Mouse (Mus musculus) brown adipose tissue, adult 24 weeks (tissue): Measurements from ENCODE around the gene Apoc3. TPM values are rescaled to one million over a fixed set of nuclear protein-coding genes. Genes with fewer than 3 reads are reported as not detected.

ENCODE experiments used
- H3K27ac ChIP-seq: fragments of 200-500 bp; replicated peaks from 2 replicates; pipeline ENCODE4 v1.5.1; 2012; ENCODE audit warnings: low read depth, mild to moderate bottlenecking, low read length
- H3K4me1 ChIP-seq: fragments of 200-500 bp; 2 replicates; pipeline ENCODE4 v1.6.1; 2012; ENCODE audit warnings: low read length, mixed read lengths; ENCODE audit not compliant: control insufficient read depth, insufficient read depth, insufficient read length
- H3K4me3 ChIP-seq: fragments of 200-500 bp; 2 replicates; pipeline ENCODE4 v1.5.1; 2012; ENCODE audit warnings: low read depth, mild to moderate bottlenecking, low read length, moderate library complexity; ENCODE audit not compliant: insufficient read depth
- polyA plus RNA-seq: library from polyadenylated mRNA; stranded (reverse); fragments of >200 nt; gene quantifications from 2 replicates; pipeline ENCODE4 v1.2.4, GENCODE M21; 2012; ENCODE audit not compliant: missing spikeins, insufficient read depth, insufficient read length

Gene Apoc3
- polyA plus RNA-seq, 1 experiment, result 8.2 TPM

DNA sequence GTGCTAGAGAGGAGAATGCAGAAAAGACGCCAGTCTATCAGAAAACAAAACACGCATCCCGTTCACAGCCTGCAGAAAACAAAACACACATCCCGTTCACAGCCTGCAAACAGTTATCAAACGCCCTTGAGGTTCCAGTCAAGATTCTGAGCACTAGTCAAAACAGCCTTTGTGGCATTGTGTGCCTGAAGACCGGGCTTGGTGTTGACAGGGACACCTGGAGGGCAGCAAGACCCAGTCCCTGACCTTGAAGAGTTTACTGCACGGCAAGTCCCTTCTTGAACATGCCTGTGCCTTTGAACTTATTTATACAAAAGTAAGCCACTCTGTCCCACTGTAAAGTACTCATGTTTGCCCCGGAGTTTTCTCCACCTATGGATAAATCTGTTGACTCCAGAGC lies 8.1 kb upstream of the Apoc3 start:
- no peak overlapping the region for H3K27ac ChIP-seq
- no peak overlapping the region for H3K4me3 ChIP-seq
- H3K4me1 ChIP-seq, result no peaks in the 10 kb centered on the region

DNA sequence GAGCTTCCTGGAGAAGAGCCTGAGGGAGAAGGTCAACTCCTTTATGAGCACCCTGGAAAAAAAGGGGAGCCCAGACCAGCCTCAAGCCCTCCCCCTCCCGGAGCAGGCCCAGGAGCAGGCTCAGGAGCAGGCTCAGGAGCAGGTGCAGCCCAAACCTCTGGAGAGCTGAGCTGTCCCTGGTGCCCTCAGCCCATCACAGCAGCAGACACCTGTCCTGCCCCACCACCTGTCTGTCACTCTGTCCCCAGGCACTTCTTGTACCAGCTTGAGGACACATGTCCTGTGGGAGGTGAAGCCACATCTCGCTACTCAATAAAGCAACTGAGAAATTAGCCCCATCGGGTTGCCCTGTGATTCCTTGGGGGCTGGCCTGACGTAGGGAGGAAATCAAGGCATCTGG lies 7.7 kb upstream of the Apoc3 start:
- Histone ChIP-seq H3K4me3 (no peak overlapping the region), H3K4me1 (no peaks in the 10 kb centered on the region), H3K27ac (no peak overlapping the region)

DNA sequence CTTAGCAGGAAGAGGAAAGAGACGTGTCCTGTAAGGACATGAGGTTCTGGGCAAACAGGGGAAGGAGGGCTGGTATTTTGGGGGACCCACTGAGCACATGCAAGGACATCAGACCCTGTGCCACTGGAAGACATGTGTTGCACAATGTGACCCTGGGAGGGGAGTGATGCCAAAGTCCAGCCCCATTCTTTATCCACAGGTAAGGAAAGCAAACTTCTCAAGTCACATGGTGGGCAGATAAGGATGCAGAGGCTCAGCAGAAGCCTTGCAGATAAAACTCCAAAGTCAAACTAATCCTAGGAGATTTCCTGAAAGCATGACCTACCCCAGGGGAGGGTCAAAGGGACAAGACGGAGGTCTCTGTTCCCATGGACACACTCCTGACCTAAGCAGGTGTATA lies 6.4 kb upstream of the Apoc3 start:
- Histone ChIP-seq H3K4me3 (no peak overlapping the region), H3K27ac (no peak overlapping the region), H3K4me1 (no peaks in the 10 kb centered on the region)

DNA sequence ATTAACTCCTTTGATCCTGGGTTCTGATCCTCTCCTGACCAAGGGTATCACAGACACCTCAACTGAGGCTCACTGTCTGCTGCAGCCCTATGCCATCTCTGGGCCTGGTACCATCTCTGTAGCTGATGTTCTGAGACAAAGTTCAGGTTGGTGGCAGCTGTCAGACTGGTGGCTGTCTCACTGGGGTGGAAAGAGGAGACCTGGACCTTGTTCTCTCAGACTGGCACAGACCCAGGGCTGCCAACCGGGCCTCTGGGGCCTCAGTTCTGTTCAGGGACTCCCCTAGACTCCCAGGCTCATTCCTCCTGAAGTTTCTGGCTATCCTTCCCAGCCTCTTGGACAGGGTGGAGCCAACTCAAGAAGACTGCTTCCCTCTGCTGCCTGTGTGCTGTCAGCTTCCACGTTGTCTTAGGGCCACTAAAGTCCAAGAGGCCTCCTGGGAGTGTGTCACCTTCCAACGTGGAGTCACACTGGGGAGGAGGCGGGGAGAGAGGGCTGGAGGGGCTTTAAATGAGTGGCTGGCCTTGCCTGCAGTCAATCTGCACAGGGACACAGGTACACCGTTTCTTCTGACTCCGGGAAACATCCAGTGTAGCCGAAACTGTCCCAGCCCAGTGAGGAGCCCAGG lies 5.2 kb upstream of the Apoc3 start, which contains the start of gene Apoa4:
Apoa4 (plus strand) TSS at position 171 of the 628 bp plus-strand sequence.
- H3K27ac ChIP-seq, result no peak within 1 kb of the TSS
- H3K4me3 ChIP-seq, result no peak within 1 kb of the TSS
- no peaks in the 10 kb centered on the region for H3K4me1 ChIP-seq

DNA sequence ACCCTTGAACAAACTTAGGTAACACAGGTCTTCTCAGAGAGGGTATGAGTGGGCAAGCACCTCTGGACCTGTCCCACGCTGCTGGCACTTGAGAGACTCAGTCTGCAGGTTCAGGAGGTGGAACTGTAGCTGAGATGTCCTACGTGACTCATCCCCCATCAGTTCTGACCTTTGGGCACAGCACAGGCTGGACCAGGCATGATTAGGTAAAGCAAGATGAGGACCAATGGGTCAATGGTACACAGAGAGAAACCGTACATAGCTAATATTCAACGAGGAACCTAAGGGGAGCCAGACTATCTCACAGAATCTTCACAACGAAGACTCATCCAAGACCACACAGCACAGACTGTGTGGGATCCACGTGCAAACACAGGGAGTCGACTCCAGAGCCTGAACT lies 3.4 kb upstream of the Apoc3 start:
- H3K4me3 ChIP-seq, result no peak overlapping the region
- 0 out of 2 replicates have a peak, but pooled peaks cover 5% of the 10 kb centered on the region for H3K4me1 ChIP-seq
- no peak overlapping the region for H3K27ac ChIP-seq

DNA sequence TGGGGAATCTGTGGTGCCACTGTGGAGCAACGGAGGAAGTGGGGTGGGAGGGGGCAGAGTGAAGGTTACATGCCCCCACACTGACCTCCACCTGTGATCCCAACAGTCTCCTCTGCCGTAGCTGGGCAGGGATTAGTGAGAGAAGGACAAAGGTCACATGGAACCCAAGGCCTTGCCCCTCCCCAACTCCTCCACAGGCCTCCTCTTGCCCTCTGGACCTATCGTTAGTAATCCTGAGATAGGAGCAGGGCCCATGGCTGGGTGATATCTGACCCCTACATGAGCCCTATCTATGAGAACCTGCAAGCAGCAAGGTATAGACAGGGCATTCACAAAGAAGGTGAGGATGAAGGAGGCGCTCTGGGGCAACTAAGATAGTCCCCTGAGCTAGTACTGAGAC lies 213 bp upstream of the Apoc3 start:
- Histone ChIP-seq H3K27ac (no peak overlapping the region), H3K4me1 (0 out of 2 replicates have a peak, but pooled peaks cover 5% of the 10 kb centered on the region), H3K4me3 (no peak overlapping the region)

DNA sequence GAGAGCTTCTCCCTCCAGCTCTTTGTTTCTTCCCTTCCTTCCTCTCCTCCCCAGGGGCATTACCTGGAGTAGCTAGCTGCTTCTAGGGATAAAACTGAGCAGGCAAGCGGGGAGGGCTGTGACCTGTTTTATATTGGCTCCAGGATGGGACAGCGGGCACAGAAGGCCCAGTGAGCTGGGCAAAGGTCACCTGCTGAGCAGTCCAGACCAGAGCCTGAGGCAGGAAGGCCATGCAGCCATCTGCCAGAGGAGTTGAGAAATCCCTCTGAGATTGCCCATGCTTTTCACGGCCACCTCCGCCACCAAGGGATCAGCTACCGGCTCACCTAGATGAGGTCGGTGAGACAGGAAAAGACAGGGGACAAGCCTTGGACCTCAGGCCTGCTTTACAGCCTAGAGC lies 240 bp downstream of the Apoc3 start:
- Histone ChIP-seq H3K4me1 (0 out of 2 replicates have a peak, but pooled peaks cover 5% of the 10 kb centered on the region), H3K4me3 (no peak overlapping the region), H3K27ac (no peak overlapping the region)

DNA sequence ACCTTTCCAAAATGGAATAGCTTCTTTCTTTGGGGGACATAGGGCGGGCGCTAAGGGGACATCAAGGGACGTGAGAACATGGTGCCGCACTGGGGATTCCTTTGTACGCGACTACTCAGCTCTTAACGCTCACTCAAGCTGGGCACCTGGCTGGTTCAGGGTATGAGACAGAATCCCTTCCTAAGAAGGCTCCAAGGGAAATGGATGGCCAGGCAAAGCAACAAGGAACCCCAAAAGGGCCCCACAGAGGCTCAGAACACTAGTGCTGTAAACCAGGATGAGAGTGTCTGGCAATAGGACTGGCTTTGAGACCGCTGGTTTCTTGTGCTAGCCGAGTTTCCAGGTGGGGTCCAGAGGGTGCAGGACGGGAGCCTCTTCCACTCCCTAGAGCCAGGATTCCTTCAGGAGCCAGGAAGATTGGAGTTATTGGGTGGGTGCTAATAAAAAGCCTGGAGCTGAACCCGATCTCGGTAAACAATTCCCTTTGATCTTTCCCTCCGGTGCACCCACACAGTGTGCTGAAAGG lies 4.9 kb downstream of the Apoc3 start:
- Histone ChIP-seq H3K4me3 (peak overlapping the region; percentile 42; the same call in 1 of the 2 replicates), H3K27ac (no peak overlapping the region), H3K4me1 (0 out of 2 replicates have a peak, but pooled peaks cover 4% of the 10 kb centered on the region)

DNA sequence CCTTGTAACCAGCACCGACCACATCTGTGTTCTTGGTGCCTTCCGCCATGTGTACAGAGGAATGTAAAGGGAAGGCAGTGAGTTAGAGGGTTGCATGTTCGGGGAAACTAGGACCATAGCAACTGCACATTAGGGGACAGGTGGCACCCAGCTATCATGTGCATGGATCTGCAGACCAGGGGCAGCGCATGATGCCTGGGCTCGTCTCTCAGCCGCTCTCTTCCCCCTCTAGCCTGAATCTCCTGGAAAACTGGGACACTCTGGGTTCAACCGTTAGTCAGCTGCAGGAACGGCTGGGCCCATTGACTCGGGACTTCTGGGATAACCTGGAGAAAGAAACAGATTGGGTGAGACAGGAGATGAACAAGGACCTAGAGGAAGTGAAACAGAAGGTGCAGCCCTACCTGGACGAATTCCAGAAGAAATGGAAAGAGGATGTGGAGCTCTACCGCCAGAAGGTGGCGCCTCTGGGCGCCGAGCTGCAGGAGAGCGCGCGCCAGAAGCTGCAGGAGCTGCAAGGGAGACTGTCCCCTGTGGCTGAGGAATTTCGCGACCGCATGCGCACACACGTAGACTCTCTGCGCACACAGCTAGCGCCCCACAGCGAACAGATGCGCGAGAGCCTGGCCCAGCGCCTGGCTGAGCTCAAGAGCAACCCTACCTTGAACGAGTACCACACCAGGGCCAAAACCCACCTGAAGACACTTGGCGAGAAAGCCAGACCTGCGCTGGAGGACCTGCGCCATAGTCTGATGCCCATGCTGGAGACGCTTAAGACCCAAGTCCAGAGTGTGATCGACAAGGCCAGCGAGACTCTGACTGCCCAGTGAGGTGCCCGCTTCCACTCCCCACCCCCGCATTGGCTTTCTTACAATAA lies 5.6 kb downstream of the Apoc3 start:
- 0 out of 2 replicates have a peak, but pooled peaks cover 2% of the 10 kb centered on the region for H3K4me1 ChIP-seq
- peak overlapping the region; percentile 42 for H3K4me3 ChIP-seq
- no peak overlapping the region for H3K27ac ChIP-seq

DNA sequence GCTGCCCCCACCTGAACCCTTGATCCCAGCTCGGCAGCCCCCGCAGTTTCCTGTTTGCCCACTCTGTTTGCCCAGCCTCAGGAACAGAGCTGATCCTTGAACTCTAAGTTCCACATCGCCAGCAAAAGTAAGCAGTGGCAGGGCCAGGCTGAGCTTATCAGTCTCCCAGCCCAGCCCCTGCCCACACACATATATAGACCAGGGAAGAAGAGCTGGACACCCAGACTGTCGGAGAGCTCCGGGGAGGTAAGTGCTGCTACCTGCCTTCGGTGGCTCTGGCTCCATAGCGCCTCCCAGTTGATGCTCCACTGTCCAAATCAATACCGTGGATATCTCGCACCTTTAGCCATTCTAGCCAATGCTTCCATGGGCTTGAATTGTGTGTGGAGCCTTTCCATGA lies 6.9 kb downstream of the Apoc3 start, which contains the start of gene Apoa1:
Apoa1 (plus strand) TSS at position 90 of the 400 bp plus-strand sequence.
- H3K4me3 ChIP-seq, result no peak within 1 kb of the TSS
- no peak within 1 kb of the TSS for H3K27ac ChIP-seq
- no peaks in the 10 kb centered on the region for H3K4me1 ChIP-seq

DNA sequence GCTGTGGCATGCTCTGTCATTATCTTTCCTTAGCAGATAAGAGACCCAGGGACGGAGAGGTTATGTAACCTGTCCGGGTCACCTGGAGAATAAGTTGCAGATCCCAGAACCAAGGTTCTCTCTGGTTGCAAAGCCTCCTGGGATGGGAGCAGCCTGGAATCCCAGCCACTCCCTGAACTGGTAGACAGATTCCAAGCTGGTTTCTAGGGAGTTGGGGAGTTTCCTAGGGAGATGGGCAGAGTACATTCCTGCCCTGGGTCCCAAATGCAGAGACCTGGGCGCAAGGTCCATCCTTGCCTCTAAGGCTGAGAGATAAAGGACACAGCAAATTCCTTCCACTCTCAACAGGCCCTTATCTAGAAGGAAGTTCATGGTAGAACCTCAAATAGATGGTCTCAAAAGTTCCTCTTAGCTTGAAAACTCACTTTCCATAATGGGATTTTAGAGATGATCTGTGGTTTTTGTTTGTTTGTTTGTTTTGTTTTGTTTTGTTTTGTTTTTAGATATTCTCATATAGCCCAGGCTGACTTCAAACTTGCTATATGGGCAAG lies 8.3 kb downstream of the Apoc3 start:
- no peak overlapping the region for H3K4me3 ChIP-seq
- no peak overlapping the region for H3K27ac ChIP-seq
- H3K4me1 ChIP-seq, result no peaks in the 10 kb centered on the region

DNA sequence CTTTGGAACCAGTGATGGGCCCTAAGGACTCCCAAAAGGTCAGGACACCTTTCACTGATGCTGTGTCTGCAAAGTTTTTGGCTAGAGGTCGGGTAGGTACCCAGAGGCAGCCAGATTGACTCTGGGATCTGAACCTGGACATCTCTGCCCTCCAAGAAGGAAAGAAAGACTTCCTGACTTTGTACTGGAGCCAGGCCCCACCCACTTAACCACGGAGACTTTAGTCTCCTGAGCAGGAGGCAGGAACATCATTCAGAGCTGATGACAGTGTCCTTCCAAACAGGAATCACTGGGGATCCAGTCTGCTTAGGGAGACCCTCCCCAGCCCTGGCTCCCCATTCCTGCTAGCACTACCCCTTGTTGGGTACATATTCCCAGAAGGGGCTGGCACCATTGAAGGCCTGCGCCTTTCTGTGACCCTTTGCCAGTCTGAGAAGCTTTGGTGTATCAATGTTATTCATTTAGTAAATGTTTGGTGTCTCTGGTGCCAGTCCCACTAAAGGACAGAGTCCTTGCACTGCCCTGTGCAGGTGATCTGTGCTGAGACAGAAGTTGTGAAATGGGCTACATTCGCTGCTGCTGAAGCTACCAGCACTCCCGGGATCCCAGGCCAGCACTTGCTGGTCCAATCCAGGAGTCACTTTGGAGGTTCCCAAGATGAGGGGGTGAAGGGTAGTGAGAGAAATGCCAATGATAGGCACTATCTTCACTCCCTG lies 10.3 kb downstream of the Apoc3 start:
- no peaks in the 10 kb centered on the region for H3K4me1 ChIP-seq
- no peak overlapping the region for H3K27ac ChIP-seq
- H3K4me3 ChIP-seq, result no peak overlapping the region

DNA sequence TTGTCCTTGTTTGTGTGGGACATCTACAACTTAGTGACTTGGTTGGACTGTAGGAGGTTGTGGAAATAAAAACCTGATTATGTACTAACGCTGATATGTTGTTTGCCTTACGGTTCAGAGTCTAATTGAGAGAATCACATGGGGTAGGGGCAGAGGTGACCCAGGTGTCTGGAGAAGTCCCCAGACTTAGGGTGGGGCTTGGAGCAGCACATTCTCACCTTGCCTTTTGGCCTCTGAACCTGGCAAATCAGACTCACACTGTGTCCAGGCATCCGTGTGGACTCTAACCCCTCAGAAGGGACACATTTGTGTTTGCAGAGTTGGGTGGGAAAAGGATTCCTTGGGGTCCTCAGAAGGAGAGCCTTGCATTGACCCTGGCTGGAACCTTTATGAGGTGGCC lies 11.3 kb downstream of the Apoc3 start:
- Histone ChIP-seq H3K4me3 (no peak overlapping the region), H3K27ac (no peak overlapping the region), H3K4me1 (no peaks in the 10 kb centered on the region)

DNA sequence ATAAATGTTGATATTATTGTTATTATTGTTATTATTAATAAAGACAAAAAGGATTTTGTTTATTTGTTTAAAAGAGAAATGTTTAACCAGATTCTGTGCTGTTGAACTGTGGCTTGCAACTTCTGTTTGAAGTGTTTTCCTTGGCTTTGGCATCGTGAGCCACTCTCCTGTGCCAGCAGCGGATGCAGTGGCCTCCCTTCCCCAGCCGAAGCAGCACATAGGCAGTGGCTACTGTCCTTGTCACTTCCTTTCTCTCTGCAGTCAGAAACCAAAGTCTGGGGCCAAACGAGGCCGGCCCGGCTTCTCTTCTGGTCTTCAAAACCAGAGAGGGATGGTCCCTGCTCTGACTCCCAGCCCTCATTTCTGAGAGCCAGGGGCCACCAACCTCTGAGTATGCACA lies 12.3 kb downstream of the Apoc3 start:
- H3K27ac ChIP-seq, result no peak overlapping the region
- no peaks in the 10 kb centered on the region for H3K4me1 ChIP-seq
- H3K4me3 ChIP-seq, result no peak overlapping the region

DNA sequence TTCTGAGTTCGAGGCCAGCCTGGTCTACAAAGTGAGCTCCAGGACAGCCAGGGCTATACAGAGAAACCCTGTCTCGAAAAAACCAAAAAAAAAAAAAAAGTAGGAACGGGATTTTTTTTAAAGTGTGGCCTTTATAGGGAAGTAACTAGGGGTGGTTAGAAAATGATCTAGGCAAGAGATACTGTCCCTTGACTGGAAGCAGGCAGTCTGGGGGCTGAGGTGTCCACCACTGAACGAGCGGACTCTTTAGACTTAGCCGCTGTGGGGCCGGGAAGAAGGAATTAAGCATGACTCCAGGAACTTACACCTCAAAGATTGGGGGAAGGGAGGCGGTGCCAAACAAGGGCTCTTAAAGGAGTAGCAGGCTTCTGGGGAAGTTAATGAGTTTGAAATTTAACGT lies 17.3 kb downstream of the Apoc3 start:
- peaks cover 11% of the 10 kb centered on the region for H3K4me1 ChIP-seq
- no peak overlapping the region for H3K4me3 ChIP-seq
- H3K27ac ChIP-seq, result no peak overlapping the region
